Mouse (Mus musculus) hindbrain, embryonic 13.5 days (tissue): ENCODE measurements around the gene Pdzd3. TPM values are rescaled to one million over a fixed set of nuclear protein-coding genes. Genes with fewer than 3 reads are reported as not detected.
"Not testable (repeated sequence)": the region's sequence is repeated elsewhere in the genome, so short reads cannot be mapped to it uniquely, and the experiment has no call there.

Experiments used
- ATAC-seq: fragments of 200-750 bp; cut with Nextera tagmentation; 2 replicates; pipeline ENCODE4 v1.8.0; 2017; ENCODE audit warnings: moderate TSS enrichment; ENCODE audit not compliant: low FRiP score
- H3K27ac ChIP-seq: fragments of 300-500 bp; sonication (generic); 2 replicates; pipeline ENCODE4 v1.5.1; 2015; ENCODE audit warnings: inconsistent platforms, mild to moderate bottlenecking, moderate library complexity
- H3K27me3 ChIP-seq: fragments of 300-500 bp; sonication (generic); 2 replicates; pipeline ENCODE4 v1.6.1; 2015; ENCODE audit warnings: mild to moderate bottlenecking, inconsistent platforms
- H3K36me3 ChIP-seq: fragments of 300-500 bp; sonication (generic); 2 replicates; pipeline ENCODE4 v1.6.1; 2015; ENCODE audit warnings: mild to moderate bottlenecking, inconsistent platforms
- H3K4me1 ChIP-seq: fragments of 300-500 bp; sonication (generic); replicated peaks from 2 replicates; pipeline ENCODE4 v1.6.1; 2015; ENCODE audit warnings: inconsistent platforms
- H3K4me2 ChIP-seq: fragments of 300-500 bp; sonication (generic); 2 replicates; pipeline ENCODE4 v1.6.1; 2015; ENCODE audit warnings: inconsistent platforms, mild to moderate bottlenecking, moderate library complexity
- H3K4me3 ChIP-seq: fragments of 300-500 bp; sonication (generic); 2 replicates; pipeline ENCODE4 v1.5.1; 2015; ENCODE audit warnings: mild to moderate bottlenecking, inconsistent platforms
- H3K9ac ChIP-seq: fragments of 300-500 bp; sonication (generic); 2 replicates; pipeline ENCODE4 v1.6.1; 2015; ENCODE audit warnings: mild to moderate bottlenecking, inconsistent platforms
- H3K9me3 ChIP-seq: fragments of 300-500 bp; sonication (generic); 2 replicates; pipeline ENCODE4 v1.6.1; 2016; ENCODE audit warnings: inconsistent platforms
- WGBS: fragments of 180-500 bp; shearing (Covaris S2); methylation state at CpG from one replicate; pipeline ENCODE4 v1.1.7; 2015; 5-methylcytosine and 5-hydroxymethylcytosine counted together
- polyA plus RNA-seq: library from polyadenylated mRNA; unstranded; fragments of >200 nt; fragmentation: Nextera tagmentation; extraction: Ambion mirVana; gene quantifications from 2 replicates; pipeline ENCODE4 v1.2.1, GENCODE M21; 2015

Pdzd3 gene
- polyA plus RNA-seq, result 0.17 and 0.48 TPM in 2 replicates

- Histone ChIP-seq H3K9ac (0 out of 2 replicates have a peak within 1 kb of the TSS, but pooled peaks have one; percentile 24), H3K36me3 (no peaks in the 10 kb centered on the region), H3K9me3 (no peaks in the 10 kb centered on the region), H3K4me2 (no peak within 1 kb of the TSS), H3K4me3 (no peak within 1 kb of the TSS), H3K4me1 (peaks cover 48% of the 10 kb centered on the region), H3K27ac (no peak within 1 kb of the TSS), H3K27me3 (peaks cover 22% of the 10 kb centered on the region; the same call in 1 of the 2 replicates)
- 81% methylated on average over 10 of the region's 10 CpGs for WGBS
- ATAC-seq, result no peak
These were observed at the start of gene Pdzd3 for GRCm38 (mm10) chr9:44251314-44251713. Pdzd3 (minus strand) TSS chr9:44251471.

GRCm38 (mm10) chr9:44300001-44300400, 48.7 kb upstream of the Pdzd3 start:
- H3K36me3 ChIP-seq, result peaks cover 72% of the 10 kb centered on the region
- not testable (repeated sequence) for H3K27ac ChIP-seq, H3K27me3 ChIP-seq, H3K4me3 ChIP-seq, ATAC-seq, H3K9ac ChIP-seq, H3K9me3 ChIP-seq, H3K4me2 ChIP-seq
- over 99% methylated on average over 3 of the region's 3 CpGs for WGBS
- H3K4me1 ChIP-seq, result peaks cover 20% of the 10 kb centered on the region

GRCm38 (mm10) chr9:44292490-44292889, 41.2 kb upstream of the Pdzd3 start:
- H3K9ac ChIP-seq, result no peak overlapping the region
- H3K36me3 ChIP-seq, result peaks cover 71% of the 10 kb centered on the region
- ATAC-seq, result no peak
- 72% methylated on average over 3 of the region's 3 CpGs for WGBS
- 0 out of 2 replicates have a peak, but pooled peaks cover 3% of the 10 kb centered on the region for H3K27me3 ChIP-seq
- no peak overlapping the region for H3K4me3 ChIP-seq
- no peaks in the 10 kb centered on the region for H3K9me3 ChIP-seq
- peaks cover 13% of the 10 kb centered on the region for H3K4me1 ChIP-seq
- H3K27ac ChIP-seq, result no peak overlapping the region
- H3K4me2 ChIP-seq, result no peak overlapping the region

- ATAC-seq, result peak; percentile 12; the same call in 1 of the 2 replicates
- peak overlapping the region; percentile 87 for H3K4me3 ChIP-seq
- 6% methylated on average over 11 of the region's 11 CpGs for WGBS
- peak overlapping the region; percentile 89 for H3K27ac ChIP-seq
- H3K27me3 ChIP-seq, result 0 out of 2 replicates have a peak, but pooled peaks cover 3% of the 10 kb centered on the region
- H3K9me3 ChIP-seq, result no peaks in the 10 kb centered on the region
- peaks cover 33% of the 10 kb centered on the region for H3K4me1 ChIP-seq
- peak overlapping the region; percentile 95 for H3K4me2 ChIP-seq
- H3K36me3 ChIP-seq, result peaks cover 45% of the 10 kb centered on the region
- peak overlapping the region; percentile 96 for H3K9ac ChIP-seq
These were observed 37.7 kb upstream of the Pdzd3 start for GRCm38 (mm10) chr9:44288959-44289291.

- peak within 1 kb of the TSS; percentile 96 for H3K9ac ChIP-seq
- 0 out of 2 replicates have a peak, but pooled peaks cover 3% of the 10 kb centered on the region for H3K27me3 ChIP-seq
- no peaks in the 10 kb centered on the region for H3K9me3 ChIP-seq
- H3K36me3 ChIP-seq, result peaks cover 43% of the 10 kb centered on the region
- H3K4me2 ChIP-seq, result peak within 1 kb of the TSS; percentile 95
- peaks cover 33% of the 10 kb centered on the region for H3K4me1 ChIP-seq
- WGBS, result 2% methylated on average over 38 of the region's 38 CpGs
- H3K27ac ChIP-seq, result peak within 1 kb of the TSS; percentile 89
- peak within 1 kb of the TSS; percentile 87 for H3K4me3 ChIP-seq
- ATAC-seq, result peak; percentile 70
These were observed 37.0 kb upstream of the Pdzd3 start, which contains the start of gene Abcg4 for GRCm38 (mm10) chr9:44288076-44288958. Abcg4 (minus strand) TSS chr9:44288615.

GRCm38 (mm10) chr9:44287401-44288075, 36.3 kb upstream of the Pdzd3 start:
- under 1% methylated on average over 47 of the region's 47 CpGs for WGBS

GRCm38 (mm10) chr9:44287003-44287400, 35.7 kb upstream of the Pdzd3 start:
- Histone ChIP-seq H3K4me2 (peak overlapping the region; percentile 95), H3K9me3 (no peaks in the 10 kb centered on the region), H3K9ac (peak overlapping the region; percentile 96), H3K36me3 (peaks cover 30% of the 10 kb centered on the region), H3K4me3 (peak overlapping the region; percentile 87), H3K4me1 (peaks cover 33% of the 10 kb centered on the region), H3K27me3 (0 out of 2 replicates have a peak, but pooled peaks cover 3% of the 10 kb centered on the region), H3K27ac (peak overlapping the region; percentile 89)
- ATAC-seq, result peak; percentile 38; the same call in 1 of the 2 replicates
- WGBS, result 8% methylated on average over 11 of the region's 11 CpGs

More at GRCm38 (mm10) chr9:44287401-44288075, 36.3 kb upstream of the Pdzd3 start:
- Histone ChIP-seq H3K4me3 (peak overlapping the region; percentile 87), H3K4me2 (peak overlapping the region; percentile 95), H3K27ac (peak overlapping the region; percentile 89), H3K4me1 (peaks cover 33% of the 10 kb centered on the region), H3K9ac (peak overlapping the region; percentile 96), H3K27me3 (0 out of 2 replicates have a peak, but pooled peaks cover 3% of the 10 kb centered on the region), H3K9me3 (no peaks in the 10 kb centered on the region), H3K36me3 (peaks cover 36% of the 10 kb centered on the region)
- ATAC-seq, result peak; percentile 53

- peak overlapping the region; percentile 95 for H3K4me2 ChIP-seq
- peak overlapping the region; percentile 96 for H3K9ac ChIP-seq
- no peak for ATAC-seq
- H3K27ac ChIP-seq, result no peak overlapping the region
- WGBS, result 9% methylated on average over 6 of the region's 6 CpGs
- H3K27me3 ChIP-seq, result 0 out of 2 replicates have a peak, but pooled peaks cover 3% of the 10 kb centered on the region
- H3K9me3 ChIP-seq, result no peaks in the 10 kb centered on the region
- peak overlapping the region; percentile 87 for H3K4me3 ChIP-seq
- H3K4me1 ChIP-seq, result peaks cover 33% of the 10 kb centered on the region
- H3K36me3 ChIP-seq, result peaks cover 30% of the 10 kb centered on the region
These were observed 35.1 kb upstream of the Pdzd3 start for GRCm38 (mm10) chr9:44286256-44286850.

- Histone ChIP-seq H3K9me3 (no peaks in the 10 kb centered on the region), H3K9ac (no peak overlapping the region), H3K4me3 (no peak overlapping the region), H3K27me3 (no peaks in the 10 kb centered on the region), H3K27ac (no peak overlapping the region), H3K4me1 (peaks cover 20% of the 10 kb centered on the region), H3K4me2 (no peak overlapping the region), H3K36me3 (peaks cover 48% of the 10 kb centered on the region)
- no peak for ATAC-seq
- 66% methylated on average over 5 of the region's 5 CpGs for WGBS
These were observed 31.9 kb upstream of the Pdzd3 start for GRCm38 (mm10) chr9:44283183-44283582.

- Histone ChIP-seq H3K4me3 (no peak overlapping the region), H3K4me1 (peaks cover 18% of the 10 kb centered on the region), H3K36me3 (peaks cover 22% of the 10 kb centered on the region), H3K27ac (no peak overlapping the region), H3K4me2 (no peak overlapping the region), H3K9ac (no peak overlapping the region), H3K27me3 (peaks cover 7% of the 10 kb centered on the region), H3K9me3 (no peaks in the 10 kb centered on the region)
- ATAC-seq, result no peak
- WGBS, result 88% methylated on average over 4 of the region's 4 CpGs
These were observed 18.7 kb upstream of the Pdzd3 start for GRCm38 (mm10) chr9:44269973-44270372.

- Histone ChIP-seq H3K27me3 (peaks cover 7% of the 10 kb centered on the region), H3K9me3 (no peaks in the 10 kb centered on the region), H3K4me2 (no peak overlapping the region), H3K4me3 (no peak overlapping the region), H3K27ac (no peak overlapping the region), H3K4me1 (peaks cover 24% of the 10 kb centered on the region), H3K36me3 (peaks cover 13% of the 10 kb centered on the region), H3K9ac (no peak overlapping the region)
- WGBS, result 83% methylated on average over 3 of the region's 3 CpGs
- ATAC-seq, result no peak
These were observed 17.8 kb upstream of the Pdzd3 start for GRCm38 (mm10) chr9:44269077-44269476.

- H3K27me3 ChIP-seq, result peaks cover 7% of the 10 kb centered on the region
- peak within 1 kb of the TSS; percentile 40 for H3K4me3 ChIP-seq
- WGBS, result 87% methylated on average over 6 of the region's 6 CpGs
- H3K27ac ChIP-seq, result peak within 1 kb of the TSS; percentile 64
- H3K4me2 ChIP-seq, result peak within 1 kb of the TSS; percentile 58
- ATAC-seq, result no peak; the same call in 1 of the 2 replicates
- no peaks in the 10 kb centered on the region for H3K9me3 ChIP-seq
- H3K4me1 ChIP-seq, result peaks cover 24% of the 10 kb centered on the region
- H3K36me3 ChIP-seq, result peaks cover 6% of the 10 kb centered on the region
- peak within 1 kb of the TSS; percentile 78 for H3K9ac ChIP-seq
These were observed 17.2 kb upstream of the Pdzd3 start, which contains the start of gene Nlrx1 for GRCm38 (mm10) chr9:44268432-44268831. Nlrx1 (minus strand) TSS chr9:44268599.
